Mouse (Mus musculus): ENCODE measurements at regions not wholly inside any gene's neighbourhood (a gene's known extent, or its start where the extent isn't known, plus 50 kb on each side); places are given as distances from the start of the nearest gene placed in this dataset.
A peak's percentile ranks its signal among the peaks of the same experiment; 100 is the strongest.
"Not testable (repeated sequence)": the region's sequence is repeated elsewhere in the genome, so short reads cannot be mapped to it uniquely, and the experiment has no call there.

DNA sequence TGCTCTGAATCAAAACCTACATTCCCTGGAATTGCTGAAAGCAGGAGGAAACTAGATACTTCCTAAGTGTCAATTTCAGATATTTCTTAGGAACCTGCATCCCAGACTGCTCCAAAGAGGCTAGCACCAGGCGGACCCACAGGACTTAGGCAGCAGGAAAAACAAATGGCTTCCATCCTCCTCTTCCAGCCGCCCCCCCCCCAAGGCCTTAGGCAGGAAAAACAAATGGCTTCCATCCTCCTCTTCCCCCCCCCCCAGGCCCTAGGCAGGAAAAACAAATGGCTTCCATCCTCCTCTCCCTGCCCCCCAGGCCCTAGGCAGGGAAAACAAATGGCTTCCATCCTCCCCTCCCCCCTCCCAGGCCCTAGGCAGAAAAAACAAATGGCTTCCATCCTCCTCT lies 64.5 kb upstream of the Nap1l2 start:
- Histone ChIP-seq H3K27ac (0 out of 2 replicates have a peak overlapping the region, but pooled peaks have one; percentile 62), H3K27me3 (ENCODE audit: poor library complexity, severe bottlenecking) (peaks cover 41% of the 10 kb centered on the region), H3K4me1 (no peaks in the 10 kb centered on the region), H3K36me3 (replicated peaks) (no peaks in the 10 kb centered on the region), H3K4me3 (no peak overlapping the region), H3K9me3 (no peaks in the 10 kb centered on the region)
- no peak for DNase-seq (ENCODE audit: extremely low spot score, low spot score)
- 81% methylated on average over 2 of the region's 2 CpGs for WGBS

DNA sequence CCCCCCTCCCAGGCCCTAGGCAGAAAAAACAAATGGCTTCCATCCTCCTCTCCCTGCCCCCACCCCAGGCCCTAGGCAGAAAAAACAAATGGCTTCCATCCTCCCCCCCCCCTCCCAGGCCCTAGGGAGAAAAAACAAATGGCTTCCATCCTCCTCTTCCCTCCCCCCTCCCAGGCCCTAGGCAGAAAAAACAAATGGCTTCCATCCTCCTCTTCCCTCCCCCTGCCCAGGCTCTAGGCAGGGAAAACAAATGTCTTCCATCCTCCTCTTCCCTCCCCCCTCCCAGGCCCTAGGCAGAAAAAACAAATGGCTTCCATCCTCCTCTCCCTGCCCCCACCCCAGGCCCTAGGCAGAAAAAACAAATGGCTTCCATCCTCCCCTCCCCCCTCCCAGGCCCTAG lies 65.0 kb upstream of the Nap1l2 start:
- peaks cover 46% of the 10 kb centered on the region for H3K27me3 ChIP-seq (ENCODE audit: poor library complexity, severe bottlenecking)
- H3K4me3 ChIP-seq; H3K36me3 ChIP-seq (replicated peaks); DNase-seq (ENCODE audit: extremely low spot score, low spot score); H3K27ac ChIP-seq; H3K4me1 ChIP-seq; H3K9me3 ChIP-seq: not testable (repeated sequence)

DNA sequence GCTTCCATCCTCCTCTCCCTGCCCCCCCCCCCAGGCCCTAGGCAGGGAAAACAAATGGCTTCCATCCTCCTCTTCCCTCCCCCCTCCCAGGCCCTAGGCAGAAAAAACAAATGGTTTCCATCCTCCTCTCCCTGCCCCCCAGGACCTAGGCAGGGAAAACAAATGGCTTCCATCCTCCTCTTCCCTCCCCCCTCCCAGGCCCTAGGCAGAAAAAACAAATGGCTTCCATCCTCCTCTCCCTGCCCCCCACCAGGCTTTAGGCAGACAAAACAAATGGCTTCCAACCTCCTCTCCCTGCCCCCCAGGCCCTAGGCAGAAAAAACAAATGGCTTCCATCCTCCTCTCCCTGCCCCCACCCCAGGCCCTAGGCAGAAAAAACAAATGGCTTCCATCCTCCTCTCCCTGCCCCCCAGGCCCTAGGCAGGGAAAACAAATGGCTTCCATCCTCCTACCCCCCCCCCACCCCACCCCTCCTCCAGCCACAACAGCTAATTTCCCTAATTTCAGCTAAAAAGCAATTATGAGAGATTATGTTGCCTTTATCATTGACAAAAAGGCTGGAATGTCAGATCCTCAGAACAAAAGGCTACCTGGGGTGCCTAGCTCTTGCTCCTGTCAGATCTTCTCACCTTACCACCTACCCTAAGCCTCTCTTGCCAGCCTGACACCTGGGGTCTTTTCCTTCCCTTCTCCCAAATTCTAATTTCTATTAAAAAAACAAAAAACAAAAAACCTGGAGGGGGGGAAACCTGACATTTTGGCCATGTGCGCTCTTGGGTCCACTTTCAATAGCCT lies 65.8 kb upstream of the Nap1l2 start:
- WGBS = 59% methylated on average over 1 of the region's 1 CpGs
- not testable (repeated sequence) for H3K4me3 ChIP-seq; H3K9me3 ChIP-seq; H3K4me1 ChIP-seq; H3K36me3 ChIP-seq (replicated peaks); DNase-seq (ENCODE audit: extremely low spot score, low spot score)
- Histone ChIP-seq H3K27me3 (ENCODE audit: poor library complexity, severe bottlenecking) (peaks cover 52% of the 10 kb centered on the region), H3K27ac (0 out of 2 replicates have a peak overlapping the region, but pooled peaks have one; percentile 4)

DNA sequence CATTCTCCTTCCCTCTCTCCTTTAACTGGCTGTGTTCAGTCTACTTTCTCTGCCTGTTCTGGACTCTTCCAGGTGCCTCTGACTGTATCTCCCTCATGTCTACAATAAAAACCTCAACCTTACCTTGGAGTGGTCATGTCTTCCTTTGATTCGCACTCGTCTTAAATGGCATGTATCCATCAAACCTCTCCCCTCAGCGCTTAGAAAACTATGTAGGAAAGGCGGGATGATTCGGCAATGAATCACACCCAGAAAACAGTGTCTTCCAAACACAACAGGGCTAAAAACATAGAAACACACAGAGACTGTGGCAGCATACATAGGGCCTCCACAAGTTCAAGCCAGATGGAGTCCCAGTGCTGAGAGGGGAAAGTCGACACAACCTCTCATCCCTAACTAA lies 66.4 kb upstream of the Nap1l2 start:
- 83% methylated on average over 6 of the region's 6 CpGs for WGBS
- H3K27ac ChIP-seq = 0 out of 2 replicates have a peak overlapping the region, but pooled peaks have one; percentile 4
- DNase-seq (ENCODE audit: extremely low spot score, low spot score) = no peak
- no peaks in the 10 kb centered on the region for H3K4me1 ChIP-seq
- H3K27me3 ChIP-seq (ENCODE audit: poor library complexity, severe bottlenecking) = peaks cover 51% of the 10 kb centered on the region
- no peak overlapping the region for H3K4me3 ChIP-seq
- H3K36me3 ChIP-seq (replicated peaks) = no peaks in the 10 kb centered on the region
- no peaks in the 10 kb centered on the region for H3K9me3 ChIP-seq

DNA sequence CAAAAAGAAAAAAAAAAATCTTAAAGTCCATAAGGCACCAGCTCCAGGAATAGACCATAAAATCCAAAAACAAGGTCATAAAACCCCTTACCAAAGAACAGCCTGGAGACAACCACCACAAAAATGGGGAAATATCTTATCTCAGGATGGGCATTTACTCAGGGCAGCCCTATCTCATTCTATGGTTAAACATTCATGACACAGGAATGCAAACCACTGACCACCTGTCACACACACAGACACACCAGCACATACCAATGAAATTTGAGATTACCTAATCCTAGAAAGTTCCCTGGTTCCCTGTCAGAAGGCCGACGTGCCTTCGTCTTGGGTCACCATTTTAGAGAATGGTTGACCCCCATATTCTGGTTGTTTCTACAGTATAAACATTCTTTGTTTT lies 66.3 kb upstream of the Cdx4 start:
- H3K4me3 ChIP-seq = no peak overlapping the region
- peaks cover 68% of the 10 kb centered on the region for H3K27me3 ChIP-seq (ENCODE audit: poor library complexity, severe bottlenecking)
- WGBS = 97% methylated on average over 3 of the region's 3 CpGs

DNA sequence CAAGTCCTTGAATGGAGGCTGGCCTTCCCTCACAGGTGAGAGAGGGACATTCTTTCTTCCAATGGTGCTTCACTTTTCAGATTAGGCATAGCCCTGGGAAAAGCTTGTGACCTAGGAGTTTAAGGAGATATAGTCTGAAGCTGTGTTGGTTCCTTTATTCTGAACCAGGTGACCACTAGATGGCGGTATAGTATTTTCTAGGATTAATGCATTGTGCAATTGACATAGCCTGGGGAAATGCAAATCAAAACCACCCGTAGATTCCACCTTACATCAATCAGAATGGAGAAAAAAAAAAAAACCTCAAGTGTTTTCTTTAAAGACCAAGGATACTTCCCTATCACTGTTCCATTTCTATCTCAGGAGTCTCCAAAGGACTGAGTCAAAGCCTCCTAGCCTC lies 61.3 kb upstream of the Cdx4 start:
- Histone ChIP-seq H3K9me3 (no peaks in the 10 kb centered on the region), H3K36me3 (replicated peaks) (no peaks in the 10 kb centered on the region), H3K27ac (no peak overlapping the region), H3K27me3 (ENCODE audit: poor library complexity, severe bottlenecking) (peaks cover 97% of the 10 kb centered on the region), H3K4me3 (no peak overlapping the region), H3K4me1 (no peaks in the 10 kb centered on the region)
- no peak for DNase-seq (ENCODE audit: extremely low spot score, low spot score)
- 17% methylated on average over 2 of the region's 2 CpGs for WGBS

More for the DNA sequence above, 66.3 kb upstream of the Cdx4 start:
- Histone ChIP-seq H3K36me3 (replicated peaks) (no peaks in the 10 kb centered on the region), H3K27ac (no peak overlapping the region), H3K9me3 (no peaks in the 10 kb centered on the region), H3K4me1 (no peaks in the 10 kb centered on the region)
- no peak for DNase-seq (ENCODE audit: extremely low spot score, low spot score)

Measured in forebrain, embryonic 10.5 days (tissue).